8 mouse cellular contexts compared by ENCODE assay signal in the genomic region with DNA sequence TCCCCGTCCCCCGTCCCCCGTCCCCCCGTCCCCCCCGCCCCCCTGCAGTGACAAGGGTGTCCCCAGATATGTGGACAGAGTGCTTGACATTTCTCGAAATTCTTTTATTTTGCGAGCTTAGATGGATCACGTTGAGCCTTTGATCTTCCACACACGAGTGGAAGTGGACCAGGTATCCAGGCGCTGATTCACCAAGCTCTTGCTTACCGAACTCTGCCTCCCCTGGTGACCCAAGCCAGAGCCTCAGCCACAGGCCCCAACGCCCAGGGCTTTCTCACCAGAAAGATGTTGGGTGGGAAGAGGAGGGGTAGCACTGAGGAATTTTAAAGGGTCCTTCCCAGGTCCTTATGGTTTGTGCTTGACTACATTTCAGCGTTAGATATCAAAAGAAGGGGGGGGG. TPM values are rescaled to one million over a fixed set of nuclear protein-coding genes. Genes with fewer than 3 reads are reported as not detected.
DNase-seq lines count a peak whose midpoint lies in the region; ATAC-seq and TF ChIP-seq lines count a peak whose summit lies in the region.

No protein-coding gene starts in this region.

- peak overlapping the region; percentile 85 for H3K4me2 ChIP-seq in liver, embryonic 16.5 days (ENCODE audit: low read depth, low read length)

- H3K4me1 ChIP-seq in cerebellum, adult 2 months (ENCODE audit: control insufficient read depth, insufficient read depth, low read length): 0 out of 2 replicates have a peak, but pooled peaks cover 3% of the 10 kb centered on the region
- H3K4me1 ChIP-seq in liver, embryonic 16.5 days (ENCODE audit: control insufficient read depth, low read depth, low read length): peaks cover 26% of the 10 kb centered on the region

- H3K4me3 ChIP-seq in cerebellum, adult 2 months (replicated peaks; ENCODE audit: insufficient read depth, low read depth, low read length): peak overlapping the region; percentile 13
- peak overlapping the region; percentile 87 for H3K4me3 ChIP-seq in liver, embryonic 16.5 days (ENCODE audit: low read depth, low read length)

- TF ChIP-seq POLR2A in cerebellum, adult 2 months (IDR thresholded peaks at IDR 0.05; ENCODE audit: borderline replicate concordance, insufficient read depth, low read length): no peak

- DNase-seq in cerebellum, adult 2 months: no peak
- no peak for DNase-seq in cerebellum, adult 9-10 months
- peak; percentile 19 for DNase-seq in thymus, postnatal 14 days
- no peak for DNase-seq in thymus, postnatal 4 days
- DNase-seq in gastrocnemius, adult 18-20 months (ENCODE audit: low spot score): no peak
- DNase-seq in layer of hippocampus, postnatal 25 days (ENCODE audit: extremely low spot score in 1 of 2, low spot score in 1 of 2): no peak
- no peak for DNase-seq in B cell, adult 2 months

- TF ChIP-seq CTCF in cerebellum, adult 2 months (IDR thresholded peaks at IDR 0.05; ENCODE audit: borderline replicate concordance, insufficient read depth, low read depth, low read length): no peak

- H3K27me3 ChIP-seq in cerebellum, adult 2 months (ENCODE audit: control insufficient read depth, insufficient read depth, low read length): no peaks in the 10 kb centered on the region; the same call in none of the 2 replicates
- H3K27me3 ChIP-seq in liver, embryonic 16.5 days (ENCODE audit: control insufficient read depth, insufficient read depth, low read depth, low read length): no peaks in the 10 kb centered on the region

- no peak overlapping the region for H3K27ac ChIP-seq in cerebellum, adult 2 months (ENCODE audit: insufficient read depth, low read length)
- peak overlapping the region; percentile 80; the same call in 1 of the 2 replicates for H3K27ac ChIP-seq in liver, embryonic 16.5 days (ENCODE audit: low read length)

- H3K9me3 ChIP-seq in liver, embryonic 16.5 days (replicated peaks; ENCODE audit: control insufficient read depth, low read length): no peaks in the 10 kb centered on the region

- 13% methylated on average over 13 of the region's 13 CpGs for WGBS in cerebellum, adult 2 months
- 9% methylated on average over 13 of the region's 13 CpGs for WGBS in liver, embryonic 16.5 days (ENCODE audit: insufficient replicate concordance)

- ATAC-seq in liver, embryonic 16.5 days (ENCODE audit: low read depth): no peak

- no peaks in the 10 kb centered on the region; the same call in 1 of the 2 replicates for H3K36me3 ChIP-seq in liver, embryonic 16.5 days (ENCODE audit: control insufficient read depth, insufficient read depth)

- peak overlapping the region; percentile 95 for H3K9ac ChIP-seq in liver, embryonic 16.5 days (ENCODE audit: low read depth, low read length)

RNA-seq across cellular contexts. Expression of a gene that starts 0.6 kb away (rescaled TPM):
- polyA plus RNA-seq in cerebellum, adult 2 months (2012; rRNA removed): 4.3 and 4.4 TPM in 2 replicates
- polyA plus RNA-seq in liver, embryonic 16.5 days (2015; fragmentation: Nextera tagmentation; extraction: Ambion mirVana): 37.2 and 37.5 TPM in 2 replicates
- total RNA-seq in gastrocnemius, adult 18-20 months (2021): 10 to 100 TPM in 1 of 2 experiments, 1 to 10 TPM in 1; 5.6 to 13.9 TPM
- 1 to 10 TPM; 5.4 to 5.8 TPM for total RNA-seq in layer of hippocampus, postnatal 25 days (2021)
